Mouse (Mus musculus) spleen, adult 2 months (tissue): ENCODE data around the gene Mpp3. TPM values are rescaled to one million over a fixed set of nuclear protein-coding genes. Genes with fewer than 3 reads are reported as not detected.
A peak's percentile ranks its signal among the peaks of the same experiment; 100 is the strongest.

Experiments used
- DNase-seq, 2 experiments: peaks; one replicate each; pipeline versions ENCODE4 v3.0.0 to v3.0.0-alpha.2; 2012 to 2021; ENCODE audit warnings: low spot score in 2 of 2, low read depth in 1 of 2
- H3K27ac ChIP-seq: fragments of 200-500 bp; 2 replicates; pipeline ENCODE4 v1.5.1; 2012; ENCODE audit warnings: low read length, inconsistent platforms; ENCODE audit not compliant: insufficient read depth
- H3K27me3 ChIP-seq: fragments of 200-500 bp; 2 replicates; pipeline ENCODE4 v1.6.1; 2012; ENCODE audit warnings: mild to moderate bottlenecking, moderate library complexity, low read length, inconsistent platforms; ENCODE audit not compliant: control insufficient read depth, insufficient read depth
- H3K36me3 ChIP-seq: fragments of 200-500 bp; 2 replicates; pipeline ENCODE4 v1.6.1; 2012; ENCODE audit warnings: mild to moderate bottlenecking, low read length, inconsistent platforms; ENCODE audit not compliant: control insufficient read depth, insufficient read depth
- H3K4me1 ChIP-seq: fragments of 200-500 bp; 2 replicates; pipeline ENCODE4 v1.6.1; 2011; ENCODE audit warnings: inconsistent platforms; ENCODE audit not compliant: control insufficient read depth, insufficient read depth, insufficient read length
- H3K4me3 ChIP-seq: fragments of 200-500 bp; 2 replicates; pipeline ENCODE4 v1.5.1; 2011; ENCODE audit warnings: mild to moderate bottlenecking, inconsistent platforms; ENCODE audit not compliant: insufficient read depth, insufficient read length; ENCODE audit errors: extremely low read depth
- CTCF ChIP-seq: fragments of 200-500 bp; IDR thresholded peaks from 2 replicates; pipeline ENCODE4 v1.5.1; 2011; ENCODE audit warnings: mild to moderate bottlenecking, inconsistent platforms; ENCODE audit not compliant: insufficient read depth, insufficient read length, insufficient replicate concordance; ENCODE audit errors: extremely low read depth
- POLR2A ChIP-seq: fragments of 200-500 bp; IDR thresholded peaks from 2 replicates; pipeline ENCODE4 v1.6.1; 2011; ENCODE audit warnings: low read depth, low read length, inconsistent platforms
- WGBS: fragments of 180-500 bp; shearing (Covaris S2); methylation state at CpG from one replicate; pipeline ENCODE4 v1.1.7; 2018; 5-methylcytosine and 5-hydroxymethylcytosine counted together
- polyA plus RNA-seq: library from polyadenylated mRNA; depleted of rRNA; stranded (reverse); fragments of >200 nt; gene quantifications from 2 replicates; pipeline ENCODE4 v1.2.3, GENCODE M21; 2012

Mpp3 gene
- polyA plus RNA-seq, 1 experiment: 2.7 TPM

- Histone ChIP-seq H3K27ac (no peak overlapping the region), H3K27me3 (no peaks in the 10 kb centered on the region), H3K4me1 (peaks cover 20% of the 10 kb centered on the region), H3K4me3 (no peak overlapping the region), H3K36me3 (no peaks in the 10 kb centered on the region; the same call in 1 of the 2 replicates)
- no peak for TF ChIP-seq CTCF
- TF ChIP-seq POLR2A: no peak
- 86% methylated on average over 9 of the region's 9 CpGs for WGBS
- DNase-seq: no peak
Observed at GRCm38 (mm10) chr11:101980603-101981157, 47.6 kb downstream of the Mpp3 start.

GRCm38 (mm10) chr11:101979140-101979539 lies 49.1 kb downstream of the Mpp3 start:
- no peak for TF ChIP-seq CTCF
- no peak for TF ChIP-seq POLR2A
- Histone ChIP-seq H3K4me1 (peaks cover 12% of the 10 kb centered on the region; the same call in 1 of the 2 replicates), H3K27ac (no peak overlapping the region), H3K4me3 (no peak overlapping the region), H3K36me3 (no peaks in the 10 kb centered on the region; the same call in 1 of the 2 replicates), H3K27me3 (no peaks in the 10 kb centered on the region)
- 87% methylated on average over 5 of the region's 5 CpGs for WGBS
- DNase-seq: no peak

- Histone ChIP-seq H3K4me1 (peaks cover 5% of the 10 kb centered on the region; the same call in 1 of the 2 replicates), H3K27ac (no peak overlapping the region), H3K4me3 (no peak overlapping the region), H3K27me3 (no peaks in the 10 kb centered on the region), H3K36me3 (no peaks in the 10 kb centered on the region; the same call in 1 of the 2 replicates)
- WGBS: 88% methylated on average over 7 of the region's 7 CpGs
- no peak for DNase-seq
- TF ChIP-seq POLR2A (no peak), CTCF (no peak)
Observed at GRCm38 (mm10) chr11:101976949-101977348, 51.3 kb downstream of the Mpp3 start.

GRCm38 (mm10) chr11:101974923-101975322 lies 53.3 kb downstream of the Mpp3 start:
- TF ChIP-seq POLR2A (no peak), CTCF (0 out of 2 replicates have a peak, but pooled peaks have one; percentile 7)
- no peak for DNase-seq
- Histone ChIP-seq H3K4me3 (no peak overlapping the region), H3K4me1 (no peaks in the 10 kb centered on the region), H3K36me3 (no peaks in the 10 kb centered on the region; the same call in 1 of the 2 replicates), H3K27me3 (no peaks in the 10 kb centered on the region), H3K27ac (no peak overlapping the region)
- 71% methylated on average over 9 of the region's 9 CpGs for WGBS

- no peak for DNase-seq
- Histone ChIP-seq H3K27me3 (no peaks in the 10 kb centered on the region), H3K4me3 (no peak overlapping the region), H3K36me3 (no peaks in the 10 kb centered on the region), H3K27ac (no peak overlapping the region), H3K4me1 (no peaks in the 10 kb centered on the region)
- no peak for TF ChIP-seq POLR2A
- 66% methylated on average over 6 of the region's 6 CpGs for WGBS
Observed at GRCm38 (mm10) chr11:101974181-101974580, 54.1 kb downstream of the Mpp3 start.

- TF ChIP-seq POLR2A (no peak), CTCF (no peak)
- 84% methylated on average over 9 of the region's 9 CpGs for WGBS
- H3K4me1 ChIP-seq: no peaks in the 10 kb centered on the region
- H3K4me3 ChIP-seq: no peak overlapping the region
- H3K27ac ChIP-seq: no peak overlapping the region
- H3K36me3 ChIP-seq: no peaks in the 10 kb centered on the region
- no peaks in the 10 kb centered on the region for H3K27me3 ChIP-seq
- DNase-seq: no peak
Observed at GRCm38 (mm10) chr11:101973496-101973895, 54.8 kb downstream of the Mpp3 start.

- no peaks in the 10 kb centered on the region for H3K27me3 ChIP-seq
- H3K36me3 ChIP-seq: no peaks in the 10 kb centered on the region
- no peaks in the 10 kb centered on the region for H3K4me1 ChIP-seq
- H3K27ac ChIP-seq: no peak overlapping the region
- DNase-seq: no peak
- no peak for TF ChIP-seq POLR2A
- TF ChIP-seq CTCF: no peak
- H3K4me3 ChIP-seq: no peak overlapping the region
- 89% methylated on average over 5 of the region's 5 CpGs for whole genome bisulfite sequencing
Observed at GRCm38 (mm10) chr11:101972651-101973050, 55.6 kb downstream of the Mpp3 start.
